Mouse (Mus musculus) kidney, postnatal 14 days (tissue): ENCODE results near the gene Slirp.
A peak's percentile ranks its signal among the peaks of the same experiment; 100 is the strongest.
"Not testable (repeated sequence)": the region's sequence is repeated elsewhere in the genome, so short reads cannot be mapped to it uniquely, and the experiment has no call there.

Experiments used
- DNase-seq: peaks from one replicate; pipeline ENCODE4 v3.0.0; 2022; ENCODE audit warnings: mixed read lengths

The Slirp gene

GRCm38 (mm10) chr12:87442177-87443114 lies 1.2 kb upstream of the Slirp start:
- DNase-seq = no peak

GRCm38 (mm10) chr12:87443115-87443699 lies 489 bp upstream of the Slirp start:
- DNase-seq = no peak

- DNase-seq = no peak
These were observed 515 bp downstream of the Slirp start for GRCm38 (mm10) chr12:87444211-87444610.

DNA sequence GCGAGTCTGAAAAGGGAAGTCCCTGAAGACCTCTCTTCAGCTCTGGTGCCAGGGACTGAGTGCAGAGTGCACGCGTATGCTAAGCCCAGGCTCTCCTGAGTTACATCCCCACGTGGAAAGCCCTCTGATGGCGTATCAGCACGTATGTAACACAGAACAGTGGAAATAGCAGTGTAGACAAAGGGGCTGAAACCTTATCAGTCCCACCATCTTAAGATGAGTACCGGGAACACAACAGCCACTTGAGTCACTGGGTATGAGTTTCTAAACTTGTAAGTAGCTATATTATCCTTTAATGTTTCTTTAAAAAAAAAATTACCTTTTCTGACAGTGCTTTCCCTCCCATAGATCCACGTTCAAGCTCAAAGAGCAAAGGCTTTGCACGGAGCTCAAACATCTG lies 5.8 kb downstream of the Slirp start:
- DNase-seq = no peak

DNA sequence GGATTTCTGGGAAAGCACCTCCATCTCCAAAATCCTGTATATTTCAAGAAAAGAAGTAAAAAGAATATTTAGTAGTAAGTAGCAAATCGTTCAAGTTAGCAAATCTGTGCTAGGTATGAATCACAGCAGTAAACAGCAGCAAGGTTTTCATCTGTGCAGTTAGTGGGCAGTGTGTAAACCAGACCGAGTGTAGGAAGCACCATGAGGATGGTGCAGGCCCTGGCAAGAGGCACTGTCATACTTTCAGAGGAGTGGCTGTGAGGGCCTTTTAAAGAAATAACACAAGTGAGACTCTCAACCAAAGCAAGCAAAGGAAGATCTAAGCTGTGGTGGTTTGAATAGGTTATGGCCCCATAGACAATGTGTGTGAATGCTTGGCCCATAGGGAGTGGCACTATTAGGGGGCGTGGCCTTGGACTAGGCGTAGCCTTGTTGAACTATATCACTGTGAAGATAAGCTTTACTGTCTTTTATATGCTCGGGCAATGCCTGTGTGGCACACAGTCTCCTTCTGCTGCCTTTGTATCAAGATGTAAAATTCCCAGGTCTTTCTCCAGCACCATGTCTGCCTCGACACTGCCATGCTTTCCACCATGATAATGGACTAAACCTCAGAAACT lies 21.1 kb downstream of the Slirp start:
- DNase-seq = no peak

DNA sequence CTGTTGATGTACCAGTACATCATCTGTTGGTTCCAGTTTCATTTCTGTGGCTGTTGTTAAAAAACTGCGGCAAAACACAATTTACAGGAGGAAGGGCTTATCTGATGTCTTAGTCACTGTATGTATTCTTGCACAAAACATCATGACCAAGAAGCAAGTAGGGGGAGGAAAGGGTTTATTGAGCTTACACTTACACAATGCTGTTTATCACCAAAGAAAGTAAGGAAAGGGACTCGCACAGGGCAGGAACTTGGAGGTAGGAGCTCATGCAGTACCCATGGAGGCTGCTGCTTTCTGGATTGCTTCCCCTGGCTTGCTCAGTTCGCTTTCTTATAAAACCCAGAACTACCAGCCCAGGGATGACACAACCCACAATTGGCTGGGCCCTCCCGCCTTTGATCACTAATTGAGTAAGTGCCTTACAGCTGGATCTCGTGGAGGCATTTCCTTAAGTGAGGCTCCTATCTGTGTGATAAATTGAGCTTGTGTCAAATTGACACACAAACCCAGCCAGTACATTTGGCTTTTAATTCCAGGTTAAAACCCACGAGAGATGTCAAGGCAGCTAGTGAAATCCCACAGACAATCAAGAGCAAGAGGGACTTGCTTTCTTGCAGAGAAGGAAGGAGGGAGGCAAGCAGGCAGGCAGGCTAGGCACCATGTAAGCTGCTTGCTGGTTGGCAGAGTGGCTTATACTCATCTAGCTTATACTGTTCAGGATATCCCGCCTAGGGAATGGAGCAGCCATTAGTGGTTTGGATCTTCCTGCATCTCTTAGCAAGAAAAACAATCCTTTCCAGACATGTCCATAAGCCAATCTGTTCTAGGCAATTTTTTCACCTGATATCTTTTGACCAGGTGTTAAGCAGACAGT lies 26.8 kb downstream of the Slirp start:
- no peak for DNase-seq

GRCm38 (mm10) chr12:87471421-87471963 lies 27.8 kb downstream of the Slirp start:
- DNase-seq = peak; percentile 26

DNA sequence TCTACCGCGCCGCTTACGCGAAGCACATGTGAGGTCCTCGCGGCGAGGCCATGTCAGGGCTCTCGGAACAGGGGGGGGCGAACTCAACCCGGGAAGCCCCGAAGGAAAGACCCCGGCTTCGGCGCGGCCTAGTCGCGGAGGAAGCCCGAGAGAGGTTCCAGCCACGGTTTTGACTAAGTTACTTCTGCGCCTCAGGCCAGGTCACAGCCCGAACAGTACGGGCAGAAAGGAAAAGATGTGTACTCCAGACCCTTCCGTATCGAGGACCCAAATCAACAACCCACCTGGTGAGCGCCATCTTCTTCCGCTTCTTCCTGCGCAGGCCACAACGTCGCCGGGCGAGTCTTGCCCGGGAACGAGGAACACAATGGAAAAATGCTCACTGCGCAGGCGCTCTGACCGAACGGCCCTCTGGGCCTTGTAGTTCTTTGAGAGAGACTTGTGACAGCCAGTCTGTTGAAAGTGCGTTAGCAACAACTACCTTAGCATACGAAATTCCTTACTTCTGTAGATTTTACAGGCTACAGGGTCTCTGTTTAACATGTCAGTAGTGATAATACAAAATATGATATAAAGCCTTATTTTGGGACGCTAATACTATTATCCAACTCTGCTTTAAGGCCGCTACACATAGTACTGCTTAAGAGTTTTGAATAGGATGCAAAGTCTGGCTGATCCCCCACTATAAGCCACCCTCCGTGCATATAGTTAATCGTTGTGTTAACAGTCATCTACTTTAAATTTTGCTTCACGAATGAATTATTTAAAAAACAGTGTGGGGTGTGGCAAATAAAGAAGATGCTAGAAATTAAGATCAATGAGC lies 28.5 kb downstream of the Slirp start, which contains the start of gene Snw1:
TSS of gene Snw1 (minus strand) at position 311 of the 823 bp plus-strand sequence.
- DNase-seq = peak; percentile 96

- DNase-seq = no peak
These were observed 31.1 kb downstream of the Slirp start for GRCm38 (mm10) chr12:87474756-87475155.

DNA sequence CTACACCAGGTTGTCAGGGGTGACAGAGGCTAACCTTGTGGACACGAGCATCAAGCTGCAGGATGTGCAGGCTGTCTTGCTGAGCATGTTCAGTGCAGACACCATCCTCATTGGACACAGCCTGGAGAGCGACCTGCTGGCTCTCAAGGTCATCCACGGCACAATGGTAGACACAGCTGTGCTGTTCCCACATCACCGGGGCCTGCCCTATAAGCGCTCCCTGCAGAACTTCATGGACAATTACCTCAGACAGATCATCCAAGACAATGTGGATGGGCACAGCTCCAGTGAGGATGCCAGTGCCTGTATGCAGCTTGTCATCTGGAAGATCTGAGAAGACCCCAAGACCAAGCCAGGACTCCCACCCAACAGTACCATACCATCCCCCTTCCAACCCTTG lies 38.8 kb downstream of the Slirp start:
- not testable (repeated sequence) for DNase-seq

DNA sequence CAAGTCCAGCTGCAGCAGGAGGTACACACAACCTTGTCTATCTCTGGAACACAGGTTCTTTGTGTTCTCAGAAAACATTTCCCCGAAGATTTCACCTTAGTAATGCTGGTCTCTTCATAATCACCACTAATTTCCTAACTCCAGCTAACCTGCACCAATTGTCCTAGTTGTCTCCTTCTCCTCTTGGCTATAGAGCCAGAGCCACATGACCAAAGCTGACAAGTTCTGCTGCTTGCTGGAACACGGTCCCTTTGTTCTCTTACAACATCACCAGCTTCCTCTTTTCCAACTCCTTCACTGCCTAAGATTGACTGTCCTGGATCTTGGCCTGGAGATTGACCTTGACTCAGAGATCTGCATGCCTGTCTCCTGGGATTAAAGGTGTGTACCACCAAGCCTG lies 45.0 kb downstream of the Slirp start:
- not testable (repeated sequence) for DNase-seq

DNA sequence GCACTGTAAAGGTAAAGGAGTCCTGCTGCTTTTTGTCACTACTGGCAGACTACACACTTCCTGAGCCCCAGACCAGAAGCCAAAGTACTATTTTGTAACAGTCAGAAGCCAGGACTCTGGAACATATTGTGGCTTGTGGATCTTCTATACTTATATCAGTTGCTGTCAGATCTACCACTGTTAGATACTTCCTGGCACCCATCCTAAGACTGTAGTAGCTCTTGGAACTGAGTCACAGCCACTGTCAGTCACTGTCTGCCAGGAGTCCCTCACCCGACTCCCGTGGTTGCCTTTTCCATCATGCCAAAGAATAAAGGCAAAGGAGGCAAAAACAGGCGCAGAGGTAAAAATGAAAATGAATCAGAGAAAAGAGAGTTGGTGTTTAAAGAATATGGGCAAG lies 50.7 kb downstream of the Slirp start, which contains the start of gene Gm5788:
TSS of gene Gm5788 (plus strand) at position 301 of the 400 bp plus-strand sequence.
- not testable (repeated sequence) for DNase-seq
